Mouse (Mus musculus): ENCODE data around the gene Slc25a20. TPM values are rescaled to one million over a fixed set of nuclear protein-coding genes. Genes with fewer than 3 reads are reported as not detected.

Slc25a20 gene
- total RNA-seq, 4 experiments from 2014 or later = 11.1 to 15.8 (median 13.6) TPM

GRCm38 (mm10) chr9:108687181-108687580, 25.3 kb downstream of the Slc25a20 start:
- DNase-seq (ENCODE audit: low spot score in 2 of 2) = no peak

- DNase-seq (ENCODE audit: low spot score in 2 of 2) = no peak
These were observed 25.8 kb downstream of the Slc25a20 start for GRCm38 (mm10) chr9:108687686-108688085.

- DNase-seq (ENCODE audit: low spot score in 2 of 2) = no peak
These were observed 26.6 kb downstream of the Slc25a20 start for GRCm38 (mm10) chr9:108688451-108688850.

GRCm38 (mm10) chr9:108689106-108689505, 27.2 kb downstream of the Slc25a20 start, which contains the start of gene Prkar2a:
Gene Prkar2a (plus strand): TSS chr9:108689314.
- no peak for DNase-seq (ENCODE audit: low spot score in 2 of 2)

GRCm38 (mm10) chr9:108689993-108690392, 28.1 kb downstream of the Slc25a20 start:
- no peak for DNase-seq (ENCODE audit: low spot score in 2 of 2)

- DNase-seq (ENCODE audit: low spot score in 2 of 2) = no peak
These were observed 29.0 kb downstream of the Slc25a20 start for GRCm38 (mm10) chr9:108690914-108691313.

- DNase-seq (ENCODE audit: low spot score in 2 of 2) = no peak
These were observed 29.5 kb downstream of the Slc25a20 start for GRCm38 (mm10) chr9:108691371-108691770.

GRCm38 (mm10) chr9:108691846-108692225, 29.9 kb downstream of the Slc25a20 start:
- peak; percentile 71 to 86 for DNase-seq (ENCODE audit: low spot score in 2 of 2)

GRCm38 (mm10) chr9:108692226-108693041, 30.5 kb downstream of the Slc25a20 start:
- DNase-seq (ENCODE audit: low spot score in 2 of 2) = peak; percentile 52 to 60

GRCm38 (mm10) chr9:108693946-108694345, 32.1 kb downstream of the Slc25a20 start:
- DNase-seq (ENCODE audit: low spot score in 2 of 2) = no peak

- DNase-seq (ENCODE audit: low spot score in 2 of 2) = no peak
These were observed 32.6 kb downstream of the Slc25a20 start for GRCm38 (mm10) chr9:108694533-108694932.

- DNase-seq (ENCODE audit: low spot score in 2 of 2) = no peak
These were observed 40.6 kb downstream of the Slc25a20 start for GRCm38 (mm10) chr9:108702476-108702875.

GRCm38 (mm10) chr9:108703373-108704110, 41.7 kb downstream of the Slc25a20 start:
- DNase-seq (ENCODE audit: low spot score in 2 of 2) = no peak

- DNase-seq (ENCODE audit: low spot score in 2 of 2) = no peak
These were observed 42.7 kb downstream of the Slc25a20 start for GRCm38 (mm10) chr9:108704591-108704990.

GRCm38 (mm10) chr9:108707212-108707611, 45.3 kb downstream of the Slc25a20 start:
- no peak for DNase-seq (ENCODE audit: low spot score in 2 of 2)

- no peak for DNase-seq (ENCODE audit: low spot score in 2 of 2)
These were observed 46.9 kb downstream of the Slc25a20 start for GRCm38 (mm10) chr9:108708833-108709232.

- DNase-seq (ENCODE audit: low spot score in 2 of 2) = no peak
These were observed 48.9 kb downstream of the Slc25a20 start for GRCm38 (mm10) chr9:108710767-108711166.

- DNase-seq (ENCODE audit: low spot score in 2 of 2) = no peak
These were observed 54.3 kb downstream of the Slc25a20 start for GRCm38 (mm10) chr9:108716199-108716598.

- no peak for DNase-seq (ENCODE audit: low spot score in 2 of 2)
These were observed 61.9 kb downstream of the Slc25a20 start for GRCm38 (mm10) chr9:108723751-108724150.

- DNase-seq (ENCODE audit: low spot score in 2 of 2) = no peak
These were observed 64.2 kb downstream of the Slc25a20 start for GRCm38 (mm10) chr9:108726116-108726515.

GRCm38 (mm10) chr9:108729050-108729449, 67.2 kb downstream of the Slc25a20 start:
- DNase-seq (ENCODE audit: low spot score in 2 of 2) = no peak

- no peak for DNase-seq (ENCODE audit: low spot score in 2 of 2)
These were observed 70.6 kb downstream of the Slc25a20 start for GRCm38 (mm10) chr9:108732462-108732861.

All from left cerebral cortex, adult 8-10 months (tissue).